ENCODE assay signal across 21 mouse cellular contexts in genomic region chr2:52978796-52979195, GRCm38 (mm10).
DNase-seq lines count a peak whose midpoint lies in the region; ATAC-seq and TF ChIP-seq lines count a peak whose summit lies in the region.
"Had no signal": no experiment of that assay in that cellular context is flagged by ENCODE, and none has a peak within 500 bp of the region (broad histone marks: within the 10 kb centered on the region; RNA-seq: fewer than 3 reads in every experiment).

No protein-coding gene starts in this region.

- WGBS in embryonic facial prominence, embryonic 14.5 days: 86% methylated on average over 2 of the region's 2 CpGs
- 85% methylated on average over 2 of the region's 2 CpGs for WGBS in embryonic facial prominence, embryonic 10.5 days
- 57% methylated on average over 2 of the region's 2 CpGs for WGBS in intestine, embryonic 15.5 days
- 67% methylated on average over 2 of the region's 2 CpGs for WGBS in intestine, embryonic 16.5 days
- WGBS in kidney, postnatal 0 days: 50% methylated on average over 2 of the region's 2 CpGs
- 77% methylated on average over 2 of the region's 2 CpGs for whole genome bisulfite sequencing in kidney, adult 2 months

- peak overlapping the region; percentile 13; the same call in 1 of the 2 replicates for H3K27ac ChIP-seq in embryonic facial prominence, embryonic 14.5 days (replicated peaks; ENCODE audit: low read depth, low read length)
- no peak overlapping the region for H3K27ac ChIP-seq in embryonic facial prominence, embryonic 10.5 days (replicated peaks)
- H3K27ac ChIP-seq in intestine, embryonic 15.5 days: no peak overlapping the region
- no peak overlapping the region for H3K27ac ChIP-seq in intestine, embryonic 16.5 days (ENCODE audit: low read length)
- peak overlapping the region; percentile 70; the same call in 1 of the 2 replicates for H3K27ac ChIP-seq in kidney, postnatal 0 days
- H3K27ac ChIP-seq in kidney, adult 2 months (ENCODE audit: insufficient read depth, low read depth, low read length): no peak overlapping the region
- H3K27ac ChIP-seq: forebrain, embryonic 15.5 days; heart, embryonic 15.5 days had no signal

- no peak for DNase-seq in embryonic facial prominence, embryonic 14.5 days (ENCODE audit: low spot score)
- no peak for DNase-seq in embryonic facial prominence, embryonic 10.5 days (ENCODE audit: low spot score)
- no peak for DNase-seq in kidney, postnatal 0 days (ENCODE audit: low spot score)
- no peak for DNase-seq in kidney, adult 2 months
- peak; percentile 68 for DNase-seq in brain, adult 2 months (ENCODE audit: low read depth, low spot score)
- DNase-seq in urinary bladder, adult 2 months (ENCODE audit: low spot score): no peak
- DNase-seq: B cell, adult 2 months; cerebellum, adult 11-12 months; cerebellum, adult 9-11 months; cerebellum, postnatal 36 days; gastrocnemius, postnatal 36 days; heart, postnatal 14 days had no signal

- H3K9me3 ChIP-seq in embryonic facial prominence, embryonic 14.5 days (ENCODE audit: control insufficient read depth, low read length): no peaks in the 10 kb centered on the region
- H3K9me3 ChIP-seq in embryonic facial prominence, embryonic 10.5 days: no peaks in the 10 kb centered on the region
- no peaks in the 10 kb centered on the region for H3K9me3 ChIP-seq in intestine, embryonic 15.5 days
- H3K9me3 ChIP-seq in intestine, embryonic 16.5 days (ENCODE audit: control insufficient read depth, low read length): no peaks in the 10 kb centered on the region
- H3K9me3 ChIP-seq in kidney, postnatal 0 days (replicated peaks; ENCODE audit: low read length): no peaks in the 10 kb centered on the region
- H3K9me3 ChIP-seq: embryonic facial prominence, embryonic 15.5 days; forebrain, embryonic 15.5 days; G1E; heart, embryonic 15.5 days; hindbrain, embryonic 13.5 days had no signal

- ATAC-seq in embryonic facial prominence, embryonic 14.5 days (ENCODE audit: low read depth): no peak
- 0 out of 2 replicates have a peak, but pooled peaks have one; percentile 13 for ATAC-seq in intestine, embryonic 15.5 days
- ATAC-seq in intestine, embryonic 16.5 days: no peak
- ATAC-seq in kidney, postnatal 0 days (replicated peaks; ENCODE audit: low FRiP score, low read depth): no peak
- ATAC-seq: CD4-positive, CD25-positive, alpha-beta regulatory T cell, adult 4 months; hindbrain, postnatal 0 days had no signal

- H3K4me3 ChIP-seq in embryonic facial prominence, embryonic 14.5 days (ENCODE audit: low read depth, low read length): no peak overlapping the region
- no peak overlapping the region for H3K4me3 ChIP-seq in embryonic facial prominence, embryonic 10.5 days
- H3K4me3 ChIP-seq in intestine, embryonic 15.5 days (replicated peaks): no peak overlapping the region
- no peak overlapping the region for H3K4me3 ChIP-seq in intestine, embryonic 16.5 days (ENCODE audit: low read length)
- no peak overlapping the region for H3K4me3 ChIP-seq in kidney, postnatal 0 days (replicated peaks; ENCODE audit: low read depth, low read length)
- no peak overlapping the region for H3K4me3 ChIP-seq in kidney, adult 2 months (ENCODE audit: insufficient read depth, low read depth, low read length)
- H3K4me3 ChIP-seq: embryonic facial prominence, embryonic 15.5 days; forebrain, embryonic 15.5 days; heart, embryonic 15.5 days; hindbrain, embryonic 13.5 days had no signal

- H3K9ac ChIP-seq in embryonic facial prominence, embryonic 14.5 days (ENCODE audit: low read depth, low read length): no peak overlapping the region
- H3K9ac ChIP-seq in intestine, embryonic 15.5 days: no peak overlapping the region
- no peak overlapping the region for H3K9ac ChIP-seq in intestine, embryonic 16.5 days (ENCODE audit: low read depth, low read length)
- H3K9ac ChIP-seq in kidney, postnatal 0 days (ENCODE audit: low read depth, low read length): no peak overlapping the region
- H3K9ac ChIP-seq: embryonic facial prominence, embryonic 15.5 days; forebrain, embryonic 15.5 days; heart, embryonic 15.5 days; hindbrain, embryonic 13.5 days had no signal

- H3K4me2 ChIP-seq in embryonic facial prominence, embryonic 14.5 days (ENCODE audit: low read depth, low read length): no peak overlapping the region
- H3K4me2 ChIP-seq in intestine, embryonic 15.5 days (replicated peaks): no peak overlapping the region
- H3K4me2 ChIP-seq in intestine, embryonic 16.5 days (ENCODE audit: low read depth, low read length): no peak overlapping the region
- no peak overlapping the region for H3K4me2 ChIP-seq in kidney, postnatal 0 days (ENCODE audit: low read length)
- H3K4me2 ChIP-seq: embryonic facial prominence, embryonic 15.5 days; forebrain, embryonic 15.5 days; heart, embryonic 15.5 days; hindbrain, embryonic 13.5 days had no signal

- H3K4me1 ChIP-seq in embryonic facial prominence, embryonic 14.5 days (ENCODE audit: control insufficient read depth, insufficient read depth, low read length): peaks cover 42% of the 10 kb centered on the region
- peaks cover 21% of the 10 kb centered on the region for H3K4me1 ChIP-seq in embryonic facial prominence, embryonic 10.5 days
- peaks cover 8% of the 10 kb centered on the region for H3K4me1 ChIP-seq in intestine, embryonic 15.5 days (replicated peaks)
- H3K4me1 ChIP-seq in intestine, embryonic 16.5 days (ENCODE audit: control insufficient read depth, insufficient read depth, low read length): peaks cover 19% of the 10 kb centered on the region
- peaks cover 21% of the 10 kb centered on the region; the same call in 1 of the 2 replicates for H3K4me1 ChIP-seq in kidney, postnatal 0 days (replicated peaks; ENCODE audit: insufficient read depth, low read length)
- peaks cover 13% of the 10 kb centered on the region; the same call in 1 of the 2 replicates for H3K4me1 ChIP-seq in kidney, adult 2 months (ENCODE audit: control insufficient read depth, insufficient read depth, low read length)

- no peak for TF ChIP-seq POLR2A in kidney, adult 2 months (IDR thresholded peaks at IDR 0.05; ENCODE audit: low read depth, low read length)

- H3K36me3 ChIP-seq in embryonic facial prominence, embryonic 14.5 days (ENCODE audit: control insufficient read depth, insufficient read depth, low read length): no peaks in the 10 kb centered on the region
- H3K36me3 ChIP-seq in embryonic facial prominence, embryonic 10.5 days (replicated peaks): no peaks in the 10 kb centered on the region
- H3K36me3 ChIP-seq in intestine, embryonic 15.5 days: no peaks in the 10 kb centered on the region
- H3K36me3 ChIP-seq in intestine, embryonic 16.5 days (ENCODE audit: control insufficient read depth, insufficient read depth, low read length): no peaks in the 10 kb centered on the region
- no peaks in the 10 kb centered on the region for H3K36me3 ChIP-seq in kidney, postnatal 0 days (ENCODE audit: insufficient read depth, low read length)
- no peaks in the 10 kb centered on the region for H3K36me3 ChIP-seq in kidney, adult 2 months (ENCODE audit: control insufficient read depth, insufficient read depth, low read length)
- H3K36me3 ChIP-seq: embryonic facial prominence, embryonic 15.5 days; forebrain, embryonic 15.5 days; G1E; heart, embryonic 15.5 days; hindbrain, embryonic 13.5 days had no signal

- no peaks in the 10 kb centered on the region for H3K27me3 ChIP-seq in embryonic facial prominence, embryonic 14.5 days (replicated peaks; ENCODE audit: control insufficient read depth, insufficient read depth, low read length)
- H3K27me3 ChIP-seq in embryonic facial prominence, embryonic 10.5 days (replicated peaks; ENCODE audit: low read depth, poor library complexity, severe bottlenecking): no peaks in the 10 kb centered on the region
- H3K27me3 ChIP-seq in intestine, embryonic 15.5 days (replicated peaks): no peaks in the 10 kb centered on the region
- no peaks in the 10 kb centered on the region for H3K27me3 ChIP-seq in intestine, embryonic 16.5 days (replicated peaks; ENCODE audit: control insufficient read depth, insufficient read depth, low read length)
- H3K27me3 ChIP-seq in kidney, postnatal 0 days (ENCODE audit: insufficient read depth, low read length): no peaks in the 10 kb centered on the region
- no peaks in the 10 kb centered on the region for H3K27me3 ChIP-seq in kidney, adult 2 months (replicated peaks; ENCODE audit: control insufficient read depth, insufficient read depth, low read length)
- H3K27me3 ChIP-seq: embryonic facial prominence, embryonic 15.5 days; forebrain, embryonic 15.5 days; heart, embryonic 15.5 days; hindbrain, embryonic 13.5 days had no signal

- TF ChIP-seq CTCF in kidney, postnatal 0 days (IDR thresholded peaks at IDR 0.05; ENCODE audit: low read depth): no peak
- TF ChIP-seq CTCF in kidney, adult 2 months (conservative IDR thresholded peaks at IDR 0.05; ENCODE audit: insufficient read depth, insufficient read length, low read depth, low read length): no peak

Comparison
In these comparisons a context has a peak if more than half of its experiments do, and no peak if none do; other contexts are left out.
1. H3K27ac ChIP-seq: peak in embryonic facial prominence, embryonic 14.5 days (single experiment) and kidney, postnatal 0 days (single experiment); none in embryonic facial prominence, embryonic 10.5 days (single experiment), intestine, embryonic 15.5 days (single experiment), intestine, embryonic 16.5 days (single experiment) and kidney, adult 2 months (single experiment).